In genomic region chr11:98937914-98938694, GRCm38 (mm10) we compare ENCODE assay signal across 8 mouse cellular contexts. TPM values are rescaled to one million over a fixed set of nuclear protein-coding genes. Genes with fewer than 3 reads are reported as not detected.
DNase-seq lines count a peak whose midpoint lies in the region; ATAC-seq and TF ChIP-seq lines count a peak whose summit lies in the region.

No protein-coding gene starts in this region.

- no peaks in the 10 kb centered on the region for H3K36me3 ChIP-seq in kidney, embryonic 15.5 days
- H3K36me3 ChIP-seq in thymus, adult 2 months (ENCODE audit: control insufficient read depth, insufficient read depth, low read length) = no peaks in the 10 kb centered on the region

- under 1% methylated on average over 39 of the region's 39 CpGs for WGBS in kidney, embryonic 15.5 days
- under 1% methylated on average over 39 of the region's 39 CpGs for WGBS in thymus, adult 2 months

- peak overlapping the region; percentile 75 for H3K9ac ChIP-seq in kidney, embryonic 15.5 days

- peak; percentile 1; the same call in 1 of the 2 replicates for ATAC-seq in kidney, embryonic 15.5 days (replicated peaks; ENCODE audit: low FRiP score)

- H3K4me1 ChIP-seq in kidney, embryonic 15.5 days = peaks cover 91% of the 10 kb centered on the region
- peaks cover 67% of the 10 kb centered on the region for H3K4me1 ChIP-seq in thymus, adult 2 months (replicated peaks; ENCODE audit: control insufficient read depth, insufficient read depth, low read length)

- H3K4me2 ChIP-seq in kidney, embryonic 15.5 days = peak overlapping the region; percentile 86

- peak; percentile 72 for DNase-seq in gastrocnemius, postnatal 10 days
- DNase-seq in gastrocnemius, postnatal 25 days = no peak
- peak; percentile 61 for DNase-seq in T-cell, adult 2 months (ENCODE audit: low spot score)
- peak; percentile 62 to 71 for DNase-seq in gastrocnemius, postnatal 4 days (ENCODE audit: low spot score in 2 of 2)
- peak; percentile 67 for DNase-seq in lung, postnatal 25 days (ENCODE audit: low spot score)
- peak; percentile 75 for DNase-seq in thymus, adult 2 months
- DNase-seq in urinary bladder, adult 18-20 months (ENCODE audit: low spot score in 2 of 2) = no peak

- H3K4me3 ChIP-seq in kidney, embryonic 15.5 days (replicated peaks) = peak overlapping the region; percentile 75
- H3K4me3 ChIP-seq in thymus, adult 2 months (ENCODE audit: control insufficient read depth, insufficient read depth, low read length) = peak overlapping the region; percentile 62

- peak; percentile 39; the same call in 1 of the 2 replicates for TF ChIP-seq POLR2A in thymus, adult 2 months (IDR thresholded peaks at IDR 0.05; ENCODE audit: control insufficient read depth, extremely low read depth, insufficient read depth, low read length, poor library complexity)

- no peaks in the 10 kb centered on the region for H3K9me3 ChIP-seq in kidney, embryonic 15.5 days (replicated peaks)

- TF ChIP-seq CTCF in thymus, adult 2 months (IDR thresholded peaks at IDR 0.05; ENCODE audit: borderline replicate concordance, control insufficient read depth, extremely low read depth, insufficient read depth, low read length, poor library complexity) = no peak; the same call in 1 of the 2 replicates

- H3K27me3 ChIP-seq in kidney, embryonic 15.5 days = no peaks in the 10 kb centered on the region
- H3K27me3 ChIP-seq in thymus, adult 2 months (ENCODE audit: control insufficient read depth, insufficient read depth, low read length) = no peaks in the 10 kb centered on the region

- H3K27ac ChIP-seq in kidney, embryonic 15.5 days = peak overlapping the region; percentile 96
- peak overlapping the region; percentile 70 for H3K27ac ChIP-seq in thymus, adult 2 months (ENCODE audit: control insufficient read depth, insufficient read depth, low read length)

RNA-seq across cellular contexts. Expression of gene Rara, which starts 10.5 kb away (rescaled TPM):
- total RNA-seq in gastrocnemius, postnatal 10 days (2021) = 10 to 100 TPM; 22.6 to 31.5 TPM
- total RNA-seq in gastrocnemius, postnatal 25 days (2021) = 10 to 100 TPM in 1 of 2 experiments, 1 to 10 TPM in 1; 9.4 to 12.8 TPM
- 10 to 100 TPM; 44.6 to 45.9 TPM for total RNA-seq in gastrocnemius, postnatal 4 days (2021)
- polyA plus RNA-seq in kidney, embryonic 15.5 days (2015; fragmentation: Nextera tagmentation; extraction: Ambion mirVana) = 29.3 and 32.1 TPM in 2 replicates
- 63.5 and 74.1 TPM in 2 replicates for polyA plus RNA-seq in thymus, adult 2 months (2012; rRNA removed)

RNA-seq across cellular contexts. Expression of gene Cdc6, which starts 30.5 kb away (rescaled TPM):
- 1 to 10 TPM; 2.3 to 3.5 TPM for total RNA-seq in gastrocnemius, postnatal 10 days (2021)
- total RNA-seq in gastrocnemius, postnatal 25 days (2021) = under 1 TPM; 0.13 to 0.56 TPM
- 1 to 10 TPM; 6.8 to 7.5 TPM for total RNA-seq in gastrocnemius, postnatal 4 days (2021)
- 36.3 and 39.1 TPM in 2 replicates for polyA plus RNA-seq in kidney, embryonic 15.5 days (2015; fragmentation: Nextera tagmentation; extraction: Ambion mirVana)
- polyA plus RNA-seq in thymus, adult 2 months (2012; rRNA removed) = 8.4 and 12.2 TPM in 2 replicates

RNA-seq across cellular contexts. Expression of gene Gjd3, which starts 44.7 kb away (rescaled TPM):
- not detected for total RNA-seq in gastrocnemius, postnatal 10 days (2021)
- not detected for total RNA-seq in gastrocnemius, postnatal 25 days (2021)
- total RNA-seq in gastrocnemius, postnatal 4 days (2021) = under 1 TPM in 1 of 2 experiments, not detected in 1; 0.69 TPM
- polyA plus RNA-seq in kidney, embryonic 15.5 days (2015; fragmentation: Nextera tagmentation; extraction: Ambion mirVana) = 0.48 and 0.51 TPM in 2 replicates
- 1.3 and 1.9 TPM in 2 replicates for polyA plus RNA-seq in thymus, adult 2 months (2012; rRNA removed)

Comparison
In these comparisons a context has a peak if more than half of its experiments do, and no peak if none do; other contexts are left out.
1. DNase-seq: peak in gastrocnemius, postnatal 10 days (single experiment), T-cell, adult 2 months (single experiment), gastrocnemius, postnatal 4 days (2 of 2), lung, postnatal 25 days (single experiment) and thymus, adult 2 months (single experiment); none in gastrocnemius, postnatal 25 days (single experiment) and urinary bladder, adult 18-20 months (0 of 2).